Comparison of ENCODE assay signal across 10 mouse cellular contexts in genomic region chr11:98408872-98409271, GRCm38 (mm10). TPM values are rescaled to one million over a fixed set of nuclear protein-coding genes. Genes with fewer than 3 reads are reported as not detected.
DNase-seq lines count a peak whose midpoint lies in the region; ATAC-seq and TF ChIP-seq lines count a peak whose summit lies in the region.
"Had no signal": no experiment of that assay in that cellular context is flagged by ENCODE, and none has a peak within 500 bp of the region (broad histone marks: within the 10 kb centered on the region; RNA-seq: fewer than 3 reads in every experiment).

No protein-coding gene starts in this region.

- intact Hi-C loops in left cerebral cortex, adult 2 months (cut with DNase I): no loop called here

- no peak for TF ChIP-seq CTCF in left cerebral cortex, adult 2 months (IDR thresholded peaks at IDR 0.05)

- DNase-seq in midbrain, embryonic 10.5 days (ENCODE audit: low spot score): no peak
- peak; percentile 90 to 95 for DNase-seq in kidney, postnatal 25 days
- DNase-seq in left cerebral cortex, adult 2 months (ENCODE audit: extremely low spot score in 1 of 2, low spot score in 2 of 2): no peak
- no peak for DNase-seq in left cerebral cortex, adult 9 months (ENCODE audit: low spot score in 2 of 2)
- DNase-seq: thymus, postnatal 4 days had no signal

- H3K27ac ChIP-seq in midbrain, embryonic 10.5 days (replicated peaks): peak overlapping the region; percentile 78
- H3K27ac ChIP-seq in midbrain, embryonic 15.5 days: no peak overlapping the region
- 0 out of 2 replicates have a peak overlapping the region, but pooled peaks have one; percentile 51 for H3K27ac ChIP-seq in hindbrain, embryonic 15.5 days (replicated peaks)
- peak overlapping the region; percentile 82 for H3K27ac ChIP-seq in stomach, embryonic 16.5 days (ENCODE audit: low read length)
- no peak overlapping the region for H3K27ac ChIP-seq in left cerebral cortex, adult 2 months
- H3K27ac ChIP-seq: macrophage had no signal

- 49% methylated on average over 8 of the region's 8 CpGs for WGBS in midbrain, embryonic 10.5 days
- WGBS in midbrain, embryonic 15.5 days: 55% methylated on average over 8 of the region's 8 CpGs
- WGBS in hindbrain, embryonic 15.5 days: 32% methylated on average over 8 of the region's 8 CpGs
- WGBS in stomach, embryonic 16.5 days: 50% methylated on average over 8 of the region's 8 CpGs

- H3K36me3 ChIP-seq in midbrain, embryonic 10.5 days: no peaks in the 10 kb centered on the region
- H3K36me3 ChIP-seq in midbrain, embryonic 15.5 days (replicated peaks): no peaks in the 10 kb centered on the region
- H3K36me3 ChIP-seq in hindbrain, embryonic 15.5 days: no peaks in the 10 kb centered on the region
- no peaks in the 10 kb centered on the region for H3K36me3 ChIP-seq in stomach, embryonic 16.5 days (ENCODE audit: control insufficient read depth, insufficient read depth, low read length)

- H3K9me3 ChIP-seq in midbrain, embryonic 10.5 days (replicated peaks): no peaks in the 10 kb centered on the region
- no peaks in the 10 kb centered on the region for H3K9me3 ChIP-seq in midbrain, embryonic 15.5 days
- no peaks in the 10 kb centered on the region for H3K9me3 ChIP-seq in hindbrain, embryonic 15.5 days
- H3K9me3 ChIP-seq in stomach, embryonic 16.5 days (replicated peaks; ENCODE audit: control insufficient read depth, low read length): no peaks in the 10 kb centered on the region

- ATAC-seq in midbrain, embryonic 15.5 days (replicated peaks): no peak
- ATAC-seq in hindbrain, embryonic 15.5 days (ENCODE audit: low FRiP score, low read depth): peak; percentile 17; the same call in 1 of the 2 replicates
- no peak; the same call in 1 of the 2 replicates for ATAC-seq in stomach, embryonic 16.5 days (ENCODE audit: insufficient read depth, low FRiP score)

- H3K4me2 ChIP-seq in midbrain, embryonic 15.5 days: no peak overlapping the region
- 0 out of 2 replicates have a peak overlapping the region, but pooled peaks have one; percentile 13 for H3K4me2 ChIP-seq in hindbrain, embryonic 15.5 days
- peak overlapping the region; percentile 45 for H3K4me2 ChIP-seq in stomach, embryonic 16.5 days (ENCODE audit: low read depth, low read length)

- peaks cover 48% of the 10 kb centered on the region for H3K27me3 ChIP-seq in midbrain, embryonic 10.5 days (ENCODE audit: low read depth, poor library complexity, severe bottlenecking)
- peaks cover 26% of the 10 kb centered on the region for H3K27me3 ChIP-seq in midbrain, embryonic 15.5 days (replicated peaks)
- H3K27me3 ChIP-seq in hindbrain, embryonic 15.5 days: peaks cover 29% of the 10 kb centered on the region
- no peaks in the 10 kb centered on the region for H3K27me3 ChIP-seq in stomach, embryonic 16.5 days (ENCODE audit: control insufficient read depth, insufficient read depth, low read length)

- peaks cover 40% of the 10 kb centered on the region for H3K4me1 ChIP-seq in midbrain, embryonic 10.5 days
- H3K4me1 ChIP-seq in midbrain, embryonic 15.5 days: peaks cover 20% of the 10 kb centered on the region
- H3K4me1 ChIP-seq in hindbrain, embryonic 15.5 days (replicated peaks): peaks cover 19% of the 10 kb centered on the region
- H3K4me1 ChIP-seq in stomach, embryonic 16.5 days (ENCODE audit: control insufficient read depth, insufficient read depth, low read length): peaks cover 24% of the 10 kb centered on the region

- H3K9ac ChIP-seq in midbrain, embryonic 15.5 days: no peak overlapping the region
- H3K9ac ChIP-seq in hindbrain, embryonic 15.5 days: no peak overlapping the region
- H3K9ac ChIP-seq in stomach, embryonic 16.5 days (ENCODE audit: low read length): peak overlapping the region; percentile 61

- peak overlapping the region; percentile 30 for H3K4me3 ChIP-seq in midbrain, embryonic 10.5 days
- H3K4me3 ChIP-seq in midbrain, embryonic 15.5 days: no peak overlapping the region
- no peak overlapping the region for H3K4me3 ChIP-seq in hindbrain, embryonic 15.5 days
- H3K4me3 ChIP-seq in stomach, embryonic 16.5 days (replicated peaks; ENCODE audit: low read length): peak overlapping the region; percentile 17
- no peak overlapping the region for H3K4me3 ChIP-seq in left cerebral cortex, adult 2 months
- H3K4me3 ChIP-seq: erythroblast, embryonic 14.5 days had no signal

RNA-seq across cellular contexts. Expression of gene Erbb2, which starts 3.4 kb away (rescaled TPM):
- 21.8 and 22.4 TPM in 2 replicates for polyA plus RNA-seq in midbrain, embryonic 10.5 days (2016; fragmentation: Nextera tagmentation; extraction: Ambion mirVana)
- 6.8 and 7.7 TPM in 2 replicates for polyA plus RNA-seq in midbrain, embryonic 15.5 days (2015; fragmentation: Nextera tagmentation; extraction: Ambion mirVana)
- 8.9 and 9.0 TPM in 2 replicates for polyA plus RNA-seq in hindbrain, embryonic 15.5 days (2015; fragmentation: Nextera tagmentation; extraction: Ambion mirVana)
- polyA plus RNA-seq in stomach, embryonic 16.5 days (2015; fragmentation: Nextera tagmentation; extraction: Ambion mirVana): 52.1 and 62.2 TPM in 2 replicates
- 1 to 10 TPM; 1.8 to 1.9 TPM for total RNA-seq in left cerebral cortex, adult 2 months (2021)
- polyA plus RNA-seq: macrophage had no signal

RNA-seq across cellular contexts. Expression of gene Pgap3, which starts 8.6 kb away (rescaled TPM):
- 8.8 and 10.1 TPM in 2 replicates for polyA plus RNA-seq in midbrain, embryonic 10.5 days (2016; fragmentation: Nextera tagmentation; extraction: Ambion mirVana)
- 9.6 and 9.9 TPM in 2 replicates for polyA plus RNA-seq in midbrain, embryonic 15.5 days (2015; fragmentation: Nextera tagmentation; extraction: Ambion mirVana)
- polyA plus RNA-seq in hindbrain, embryonic 15.5 days (2015; fragmentation: Nextera tagmentation; extraction: Ambion mirVana): 7.4 and 9.6 TPM in 2 replicates
- polyA plus RNA-seq in stomach, embryonic 16.5 days (2015; fragmentation: Nextera tagmentation; extraction: Ambion mirVana): 16.4 and 17.0 TPM in 2 replicates
- 10 to 100 TPM; 10.2 to 11.9 TPM for total RNA-seq in left cerebral cortex, adult 2 months (2021)

RNA-seq across cellular contexts. Expression of gene Pnmt, which starts 22.6 kb away (rescaled TPM):
- polyA plus RNA-seq in midbrain, embryonic 10.5 days (2016; fragmentation: Nextera tagmentation; extraction: Ambion mirVana): not detected in 2 replicates
- polyA plus RNA-seq in midbrain, embryonic 15.5 days (2015; fragmentation: Nextera tagmentation; extraction: Ambion mirVana): 1.2 and 1.3 TPM in 2 replicates
- polyA plus RNA-seq in hindbrain, embryonic 15.5 days (2015; fragmentation: Nextera tagmentation; extraction: Ambion mirVana): 3.7 and 4.0 TPM in 2 replicates
- polyA plus RNA-seq in stomach, embryonic 16.5 days (2015; fragmentation: Nextera tagmentation; extraction: Ambion mirVana): 0.15 TPM in 1 of 2 replicates, not detected in the other
- under 1 TPM in 1 of 2 experiments, not detected in 1; 0.51 TPM for total RNA-seq in left cerebral cortex, adult 2 months (2021)
- polyA plus RNA-seq: erythroblast, embryonic 14.5 days; macrophage had no signal

RNA-seq across cellular contexts. Expression of gene Tcap, which starts 25.3 kb away (rescaled TPM):
- polyA plus RNA-seq in midbrain, embryonic 10.5 days (2016; fragmentation: Nextera tagmentation; extraction: Ambion mirVana): 0.19 TPM in 1 of 2 replicates, not detected in the other
- 0.43 TPM in 1 of 2 replicates, not detected in the other for polyA plus RNA-seq in midbrain, embryonic 15.5 days (2015; fragmentation: Nextera tagmentation; extraction: Ambion mirVana)
- 0.39 TPM in 1 of 2 replicates, not detected in the other for polyA plus RNA-seq in hindbrain, embryonic 15.5 days (2015; fragmentation: Nextera tagmentation; extraction: Ambion mirVana)
- 0.57 and 9.3 TPM in 2 replicates for polyA plus RNA-seq in stomach, embryonic 16.5 days (2015; fragmentation: Nextera tagmentation; extraction: Ambion mirVana)
- total RNA-seq in left cerebral cortex, adult 2 months (2021): 1 to 10 TPM; 8.7 to 10.0 TPM
- polyA plus RNA-seq: erythroblast, embryonic 14.5 days had no signal

RNA-seq across cellular contexts. Expression of gene Mien1, which starts 29.9 kb away (rescaled TPM):
- 112 and 124 TPM in 2 replicates for polyA plus RNA-seq in midbrain, embryonic 10.5 days (2016; fragmentation: Nextera tagmentation; extraction: Ambion mirVana)
- polyA plus RNA-seq in midbrain, embryonic 15.5 days (2015; fragmentation: Nextera tagmentation; extraction: Ambion mirVana): 233 and 238 TPM in 2 replicates
- 246 and 250 TPM in 2 replicates for polyA plus RNA-seq in hindbrain, embryonic 15.5 days (2015; fragmentation: Nextera tagmentation; extraction: Ambion mirVana)
- 152 and 157 TPM in 2 replicates for polyA plus RNA-seq in stomach, embryonic 16.5 days (2015; fragmentation: Nextera tagmentation; extraction: Ambion mirVana)
- total RNA-seq in left cerebral cortex, adult 2 months (2021): 100 to 1,000 TPM; 100 to 106 TPM

Comparison
In these comparisons a context has a peak if more than half of its experiments do, and no peak if none do; other contexts are left out.
1. H3K27ac ChIP-seq: peak in midbrain, embryonic 10.5 days (single experiment), hindbrain, embryonic 15.5 days (single experiment) and stomach, embryonic 16.5 days (single experiment); none in midbrain, embryonic 15.5 days (single experiment) and left cerebral cortex, adult 2 months (single experiment).
2. H3K4me3 ChIP-seq: peak in midbrain, embryonic 10.5 days (single experiment) and stomach, embryonic 16.5 days (single experiment); none in midbrain, embryonic 15.5 days (single experiment), hindbrain, embryonic 15.5 days (single experiment) and left cerebral cortex, adult 2 months (single experiment).
3. DNase-seq: peak in kidney, postnatal 25 days (2 of 2); none in midbrain, embryonic 10.5 days (single experiment), left cerebral cortex, adult 2 months (0 of 2) and left cerebral cortex, adult 9 months (0 of 2).